Mouse (Mus musculus): Measurements from ENCODE around the gene Aif1. TPM values are rescaled to one million over a fixed set of nuclear protein-coding genes. Genes with fewer than 3 reads are reported as not detected.

Gene Aif1
- total RNA-seq, 2 experiments from 2014 or later, result 0.84 to 1.1 TPM

- no peak for DNase-seq (ENCODE audit: low spot score)
Observed at GRCm38 (mm10) chr17:35167794-35168193, 8.1 kb downstream of the Aif1 start.

- DNase-seq (ENCODE audit: low spot score), result peak; percentile 55
Observed at GRCm38 (mm10) chr17:35166352-35167035, 9.4 kb downstream of the Aif1 start.

DNA sequence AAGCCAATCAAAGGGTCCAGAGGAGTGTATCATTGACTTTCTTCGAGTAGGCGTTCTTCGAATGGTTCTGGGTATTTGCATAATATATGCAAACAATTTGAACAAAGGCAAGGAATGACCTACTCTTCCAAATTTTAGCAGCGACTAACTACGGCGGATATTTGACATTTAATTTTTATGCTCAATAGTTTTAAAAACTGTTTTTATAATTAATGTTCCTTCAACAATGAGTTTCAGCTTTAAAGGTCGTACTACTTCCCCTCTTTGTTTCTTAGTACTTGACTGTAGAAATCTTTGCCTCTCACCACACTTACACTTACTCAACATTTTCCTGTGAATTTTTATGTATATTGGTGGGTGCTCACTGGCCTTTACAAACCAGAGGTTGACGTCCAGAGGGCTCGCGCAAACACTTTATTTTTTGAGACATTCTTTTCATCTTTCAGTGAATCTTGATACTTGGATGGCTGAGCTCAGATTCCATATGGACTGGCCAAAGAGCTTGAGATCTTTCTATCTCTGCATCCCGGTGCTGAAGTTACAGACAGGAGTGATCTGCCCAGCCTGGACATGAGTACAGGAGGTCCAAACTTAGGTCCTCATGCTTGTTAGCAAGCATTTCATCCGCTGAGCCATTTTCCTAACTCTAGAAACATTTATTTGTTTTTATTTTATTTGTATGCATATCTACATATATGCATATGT lies 10.3 kb downstream of the Aif1 start:
- no peak for DNase-seq (ENCODE audit: low spot score)

- DNase-seq (ENCODE audit: low spot score), result peak; percentile 98
Observed at GRCm38 (mm10) chr17:35164568-35165450, 11.1 kb downstream of the Aif1 start, which contains the start of gene Prrc2a. Prrc2a (minus strand) TSS chr17:35164897.

GRCm38 (mm10) chr17:35164218-35164567 lies 11.7 kb downstream of the Aif1 start:
- DNase-seq (ENCODE audit: low spot score), result no peak

GRCm38 (mm10) chr17:35163326-35164081 lies 12.4 kb downstream of the Aif1 start:
- no peak for DNase-seq (ENCODE audit: low spot score)

GRCm38 (mm10) chr17:35162730-35163129 lies 13.1 kb downstream of the Aif1 start:
- DNase-seq (ENCODE audit: low spot score), result no peak

DNA sequence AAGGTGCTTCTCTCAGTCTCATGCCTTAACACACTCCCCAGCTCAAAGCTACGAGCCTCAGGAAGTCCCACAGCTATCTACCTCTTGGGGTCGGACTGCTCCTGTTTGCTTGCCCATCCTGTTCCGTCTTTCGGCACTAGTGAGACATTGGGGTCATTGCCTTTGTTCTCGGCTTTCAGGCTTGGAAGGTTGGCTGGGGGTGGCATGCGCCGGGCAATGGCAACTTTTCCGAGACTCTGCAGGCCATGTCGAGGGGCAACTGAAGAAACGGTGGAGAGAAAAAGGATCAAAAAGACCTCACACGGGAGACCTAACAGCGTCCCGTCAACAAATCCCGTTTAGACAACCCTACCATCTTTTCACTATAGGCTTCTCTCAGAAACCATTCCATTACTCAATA lies 13.7 kb downstream of the Aif1 start:
- no peak for DNase-seq (ENCODE audit: low spot score)

DNA sequence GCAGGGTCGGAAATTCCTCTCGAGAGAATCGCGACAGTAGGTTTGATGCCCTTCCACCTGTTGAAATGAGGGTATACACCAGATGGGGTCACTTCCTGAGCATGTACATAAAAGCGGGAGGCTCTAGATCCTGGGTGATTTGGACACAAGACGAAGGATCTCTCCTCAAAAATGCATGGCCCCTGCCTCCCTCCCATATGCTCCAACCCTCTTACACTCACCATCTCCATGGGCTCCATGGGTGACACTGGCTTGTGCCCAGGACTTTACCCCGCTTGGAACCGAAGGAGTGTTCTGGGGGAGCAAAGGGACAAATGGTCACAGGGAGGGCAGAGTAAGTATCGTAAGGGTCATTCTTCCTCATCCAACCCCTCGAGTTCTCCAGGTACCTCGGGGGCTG lies 14.4 kb downstream of the Aif1 start:
- no peak for DNase-seq (ENCODE audit: low spot score)

GRCm38 (mm10) chr17:35159638-35160037 lies 16.2 kb downstream of the Aif1 start:
- no peak for DNase-seq (ENCODE audit: low spot score)

GRCm38 (mm10) chr17:35158850-35159593 lies 16.8 kb downstream of the Aif1 start:
- no peak for DNase-seq (ENCODE audit: low spot score)

- no peak for DNase-seq (ENCODE audit: low spot score)
Observed at GRCm38 (mm10) chr17:35157661-35158175, 18.1 kb downstream of the Aif1 start.

GRCm38 (mm10) chr17:35157254-35157653 lies 18.6 kb downstream of the Aif1 start:
- no peak for DNase-seq (ENCODE audit: low spot score)

DNA sequence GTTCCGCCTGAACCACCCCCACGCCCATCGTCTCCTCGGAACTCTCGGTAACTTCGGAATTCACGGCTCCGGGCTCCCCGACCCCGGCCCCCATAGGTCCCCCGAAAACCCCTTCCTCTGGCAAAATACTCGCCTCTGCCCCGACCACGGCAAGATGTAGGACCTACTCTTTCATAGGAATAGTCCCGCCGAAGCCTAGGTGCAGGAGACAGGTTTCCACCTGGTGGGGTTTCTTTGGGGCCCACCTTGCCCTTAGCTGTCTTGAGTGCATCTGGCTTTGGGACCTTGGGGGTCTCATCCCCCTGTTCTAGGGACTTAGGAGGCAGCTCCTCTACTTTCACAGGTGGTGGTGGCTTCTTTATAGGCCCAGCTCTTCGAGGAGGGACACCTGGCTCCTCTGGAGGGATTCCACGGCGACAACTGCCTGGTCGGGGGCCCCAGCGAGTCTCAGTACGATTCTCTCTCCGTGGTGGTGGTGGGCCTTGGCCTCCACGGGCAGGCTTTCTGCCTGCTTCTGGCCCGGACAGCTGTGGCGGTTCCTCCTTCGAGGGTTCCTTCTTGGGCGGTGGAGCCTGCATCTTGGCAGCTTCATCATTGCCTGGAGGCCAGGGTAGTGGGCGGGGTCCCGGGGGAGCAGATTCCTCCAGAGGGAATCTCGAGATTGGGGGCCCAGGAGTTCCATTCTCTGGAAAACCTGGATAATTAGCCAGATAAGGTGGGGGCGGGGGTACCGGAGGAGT lies 19.2 kb downstream of the Aif1 start:
- no peak for DNase-seq (ENCODE audit: low spot score)

DNA sequence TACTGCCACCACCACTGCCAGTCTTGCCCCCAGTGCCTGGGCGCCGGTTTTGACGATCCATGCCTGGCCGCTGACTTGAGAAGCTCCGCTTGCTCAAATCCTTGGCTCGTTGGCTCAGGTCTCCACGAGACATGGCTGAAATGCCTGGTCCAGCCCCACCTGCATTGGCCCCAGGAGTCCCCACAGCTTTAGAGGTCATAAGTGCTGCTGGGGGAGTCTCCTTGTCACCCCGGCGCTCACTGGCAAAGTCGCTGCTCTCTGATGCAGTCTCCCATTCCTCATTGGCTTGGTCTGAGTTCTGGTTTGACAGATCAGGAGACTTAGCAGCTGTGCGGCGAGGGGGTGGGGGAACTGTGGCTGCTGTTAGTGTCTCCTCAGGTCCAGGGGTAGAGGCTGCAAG lies 20.4 kb downstream of the Aif1 start:
- no peak for DNase-seq (ENCODE audit: low spot score)

DNA sequence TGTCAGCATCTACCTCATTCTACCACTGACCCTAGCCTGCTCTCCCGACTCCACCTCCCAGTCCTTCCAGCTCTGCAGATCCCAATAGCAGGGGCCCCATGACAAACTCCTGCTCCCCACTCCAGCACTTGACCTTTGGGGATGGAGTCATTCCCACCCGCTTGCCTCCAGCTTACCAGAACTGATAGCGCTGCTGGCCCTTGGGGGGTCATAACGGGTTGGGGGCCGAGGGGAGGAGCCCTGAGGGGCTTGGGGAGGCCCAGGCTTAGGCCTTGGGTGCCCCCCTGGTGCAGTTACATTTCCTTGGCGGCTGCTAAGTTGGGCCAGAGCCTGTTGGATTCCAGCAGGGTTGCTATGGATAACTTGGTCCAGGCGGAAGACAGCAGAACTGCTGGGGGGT lies 21.3 kb downstream of the Aif1 start:
- DNase-seq (ENCODE audit: low spot score), result no peak

GRCm38 (mm10) chr17:35153931-35154330 lies 21.9 kb downstream of the Aif1 start:
- DNase-seq (ENCODE audit: low spot score), result no peak

- no peak for DNase-seq (ENCODE audit: low spot score)
Observed at GRCm38 (mm10) chr17:35153077-35153476, 22.8 kb downstream of the Aif1 start.

- no peak for DNase-seq (ENCODE audit: low spot score)
Observed at GRCm38 (mm10) chr17:35152121-35152520, 23.7 kb downstream of the Aif1 start.
